Mouse (Mus musculus) kidney, postnatal 4 days (tissue): ENCODE results near the gene Prep.

Source experiments
- DNase-seq, 2 experiments: peaks; one replicate each; pipeline ENCODE4 v3.0.0; 2021; ENCODE audit warnings: mixed read lengths in 2 of 2

Gene Prep

DNA sequence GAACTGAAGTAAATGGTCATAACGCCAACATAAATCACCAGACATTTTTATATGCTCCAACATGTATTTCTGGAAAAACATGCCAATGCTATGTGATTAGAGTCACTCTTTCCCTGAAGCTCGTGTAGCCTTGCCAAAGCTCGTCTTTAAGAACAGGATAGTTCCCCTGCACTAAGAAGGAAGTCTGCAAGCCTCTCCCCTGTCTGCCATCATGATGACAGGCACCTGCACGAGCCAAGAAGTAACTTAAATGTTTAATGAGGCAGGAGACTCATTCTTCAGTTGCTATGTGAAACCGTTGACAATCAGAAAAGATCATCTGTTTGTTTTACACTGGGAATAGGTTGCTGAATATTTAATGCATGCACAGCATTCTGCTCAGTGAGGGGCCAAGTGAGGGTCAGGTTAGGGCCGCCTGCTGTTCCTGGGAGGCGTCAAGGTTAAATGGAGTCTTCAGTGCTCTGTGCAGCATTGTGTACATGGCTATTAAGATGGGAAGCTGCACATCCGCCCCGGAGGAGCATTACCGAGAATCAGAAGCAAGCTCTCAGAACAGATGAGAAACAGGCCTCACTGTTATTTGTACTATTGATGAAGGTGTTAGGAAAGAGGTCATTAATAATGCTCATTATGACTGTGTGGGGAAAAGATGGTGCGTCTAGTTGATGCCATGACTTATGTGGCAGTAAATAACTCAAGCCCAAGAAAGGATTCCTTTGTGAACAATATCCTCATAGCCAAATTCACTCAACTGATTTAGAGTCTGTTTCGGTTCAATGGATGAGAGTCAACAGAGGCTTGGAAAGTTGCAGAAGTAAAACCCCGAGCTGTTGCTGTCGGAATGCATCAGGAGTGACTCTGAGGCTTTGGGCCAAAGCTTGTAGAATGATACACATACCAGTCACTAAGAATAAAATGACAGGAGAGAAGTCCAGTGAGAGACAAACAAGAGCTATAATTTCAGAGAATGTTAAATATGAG lies 126.6 kb downstream of the Prep start:
- no peak for DNase-seq

GRCm38 (mm10) chr10:45194531-45194930 lies 127.5 kb downstream of the Prep start:
- no peak for DNase-seq

GRCm38 (mm10) chr10:45204582-45204981 lies 137.6 kb downstream of the Prep start:
- no peak for DNase-seq

DNA sequence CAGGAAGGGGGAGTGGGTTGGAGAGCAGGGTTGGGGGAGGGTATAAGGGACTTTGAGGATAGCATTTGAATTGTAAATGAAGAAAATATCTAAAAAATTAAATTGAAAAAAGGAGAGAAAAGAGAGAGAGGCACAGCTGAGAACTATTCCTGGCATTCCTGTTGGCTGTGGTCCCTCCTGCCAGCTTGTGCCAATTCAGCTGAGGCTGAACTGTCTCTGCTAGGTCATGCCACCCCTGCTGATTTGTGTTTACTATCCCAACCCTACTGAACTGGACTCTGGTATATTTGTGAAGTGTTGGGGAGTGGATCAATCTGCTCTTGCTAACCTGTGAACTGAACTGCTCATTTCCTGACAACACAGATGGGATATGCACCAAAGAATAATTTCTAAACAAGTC lies 143.2 kb downstream of the Prep start:
- no peak for DNase-seq

DNA sequence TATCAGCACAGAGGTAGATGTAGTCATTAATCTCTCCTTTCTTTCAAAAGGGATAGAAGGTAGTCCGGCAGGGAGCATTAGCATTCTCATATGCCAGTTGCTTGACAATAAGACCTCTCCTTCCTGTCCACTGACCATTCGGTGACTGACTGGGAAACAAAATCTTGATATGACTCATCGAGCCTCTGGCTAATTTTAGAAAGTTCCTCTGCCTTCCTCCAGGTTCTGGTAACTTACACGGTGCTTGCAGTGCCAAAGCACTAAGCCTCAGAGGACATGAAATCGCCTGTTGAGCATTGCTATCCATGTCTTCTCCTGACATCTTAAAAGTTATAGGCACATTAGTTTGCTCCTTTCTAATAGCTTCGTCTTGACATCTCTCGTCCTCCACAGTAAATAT lies 149.7 kb downstream of the Prep start:
- no peak for DNase-seq
